Mouse (Mus musculus) erythroid progenitor cell, adult 5-6 weeks (primary cell): ENCODE data around the gene 1500009L16Rik. TPM values are rescaled to one million over a fixed set of nuclear protein-coding genes. Genes with fewer than 3 reads are reported as not detected.

Experiments used
- ATAC-seq: replicated peaks from 2 replicates; pipeline ENCODE4 v1.8.0; 2016; ENCODE audit warnings: moderate number of reproducible peaks, mild to moderate bottlenecking, moderate TSS enrichment, inconsistent platforms; ENCODE audit not compliant: poor library complexity, low FRiP score, severe bottlenecking
- total RNA-seq, 2 experiments: library from RNA; stranded (forward) in 1 of 2; stranded (reverse) in 1 of 2; fragments of 150-400 nt in 1 of 2; fragments of 186-747, 209-891 nt in 1 of 2; gene quantifications; 2 replicates each; pipeline versions ENCODE4 v1.2.3 to v1.2.4; 2015 to 2017; ENCODE audit warnings: low replicate concordance in 2 of 2

Gene 1500009L16Rik
- not detected in 2 replicates for total RNA-seq (2015; ENCODE audit: low replicate concordance)
- total RNA-seq (2017; ENCODE audit: low replicate concordance): not detected in 2 replicates

DNA sequence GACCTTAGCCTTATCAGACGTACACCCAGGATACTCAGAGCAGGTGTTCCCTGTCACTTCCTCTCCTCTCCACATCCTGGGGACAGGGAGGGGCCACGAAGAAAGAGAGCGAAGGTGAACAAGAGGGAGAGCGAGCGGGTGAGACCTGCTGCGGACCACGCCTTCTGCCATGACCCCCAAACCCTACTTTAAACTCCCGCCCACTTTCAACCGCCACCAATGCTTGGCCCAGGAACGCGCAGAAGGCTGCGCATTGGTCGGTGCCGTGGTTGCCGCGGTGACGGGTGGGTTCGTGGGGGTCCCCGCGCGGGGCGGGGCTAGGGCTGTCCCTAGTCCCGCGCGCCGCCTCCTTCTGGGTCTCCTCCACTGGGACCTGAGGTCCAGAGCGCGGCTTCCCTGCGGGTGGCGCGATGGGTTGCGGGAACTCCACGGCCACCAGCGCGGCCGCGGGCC lies at the start of gene 1500009L16Rik:
1500009L16Rik (plus strand) TSS at position 287 of the 453 bp plus-strand sequence.
- no peak for ATAC-seq

- no peak for ATAC-seq
Measured at GRCm38 (mm10) chr10:83681334-83681733, 41.3 kb upstream of the 1500009L16Rik start.

DNA sequence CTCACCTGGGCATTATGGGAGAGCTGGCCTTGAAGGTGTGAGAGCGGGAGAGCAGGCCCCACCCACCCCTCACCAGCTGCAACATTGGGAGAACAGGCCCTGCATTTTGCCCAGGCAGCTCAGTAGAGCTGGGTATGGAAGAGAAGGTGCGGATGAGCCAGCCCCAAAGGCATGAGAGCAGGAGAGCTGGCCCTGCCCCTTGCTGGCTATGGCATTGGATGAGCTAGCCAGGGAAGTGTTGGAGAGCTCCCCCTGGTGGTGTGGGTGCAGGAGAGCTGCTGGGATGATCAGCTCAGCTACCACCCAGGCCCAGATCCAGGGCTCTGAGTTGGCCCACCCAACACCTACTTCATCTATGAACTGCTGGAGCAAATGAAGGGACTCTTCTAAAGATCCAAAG lies 34.5 kb upstream of the 1500009L16Rik start:
- ATAC-seq: no peak

GRCm38 (mm10) chr10:83692175-83692895 lies 30.3 kb upstream of the 1500009L16Rik start:
- ATAC-seq: no peak

DNA sequence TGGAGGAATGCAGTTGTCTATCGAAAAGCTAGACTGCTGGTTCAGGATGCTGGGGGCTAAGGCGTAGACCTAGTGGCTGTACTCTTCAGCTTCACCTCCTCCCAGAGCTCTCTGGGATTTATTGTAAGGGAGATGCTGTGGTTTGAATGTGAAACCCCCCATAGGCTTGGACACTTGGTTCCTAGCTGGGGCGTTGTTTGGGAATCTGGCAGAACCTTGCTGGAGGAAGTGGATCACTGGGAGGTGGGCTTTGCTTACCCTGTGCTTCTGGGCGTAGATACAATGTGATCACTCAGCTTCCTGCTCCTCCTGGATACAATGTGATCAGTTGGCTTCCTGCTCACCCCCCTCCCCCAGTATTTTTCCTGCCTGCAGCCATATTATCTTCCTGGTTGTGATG lies 26.4 kb upstream of the 1500009L16Rik start:
- ATAC-seq: no peak

DNA sequence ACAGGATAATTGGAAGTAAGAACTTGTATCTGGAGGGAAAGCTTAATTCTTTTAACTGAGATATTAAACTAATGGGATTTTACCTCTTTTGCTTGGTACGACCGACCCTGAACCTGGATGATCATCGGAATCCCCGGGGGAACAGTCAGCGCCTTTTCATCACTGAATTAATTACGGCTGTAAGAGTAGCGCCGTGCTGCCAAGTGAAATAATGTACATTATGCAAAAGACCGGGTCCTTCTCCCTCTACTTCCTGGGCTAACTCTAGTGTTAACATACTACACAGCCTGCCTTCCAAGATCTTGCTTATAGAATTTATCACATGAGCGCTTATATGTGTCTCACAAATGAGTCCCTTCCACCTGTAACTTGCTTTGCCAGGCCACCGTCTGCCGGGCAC lies 16.0 kb upstream of the 1500009L16Rik start:
- no peak for ATAC-seq

GRCm38 (mm10) chr10:83709920-83710319 lies 12.7 kb upstream of the 1500009L16Rik start:
- no peak for ATAC-seq

- no peak for ATAC-seq
Measured at GRCm38 (mm10) chr10:83711769-83712168, 10.9 kb upstream of the 1500009L16Rik start.

DNA sequence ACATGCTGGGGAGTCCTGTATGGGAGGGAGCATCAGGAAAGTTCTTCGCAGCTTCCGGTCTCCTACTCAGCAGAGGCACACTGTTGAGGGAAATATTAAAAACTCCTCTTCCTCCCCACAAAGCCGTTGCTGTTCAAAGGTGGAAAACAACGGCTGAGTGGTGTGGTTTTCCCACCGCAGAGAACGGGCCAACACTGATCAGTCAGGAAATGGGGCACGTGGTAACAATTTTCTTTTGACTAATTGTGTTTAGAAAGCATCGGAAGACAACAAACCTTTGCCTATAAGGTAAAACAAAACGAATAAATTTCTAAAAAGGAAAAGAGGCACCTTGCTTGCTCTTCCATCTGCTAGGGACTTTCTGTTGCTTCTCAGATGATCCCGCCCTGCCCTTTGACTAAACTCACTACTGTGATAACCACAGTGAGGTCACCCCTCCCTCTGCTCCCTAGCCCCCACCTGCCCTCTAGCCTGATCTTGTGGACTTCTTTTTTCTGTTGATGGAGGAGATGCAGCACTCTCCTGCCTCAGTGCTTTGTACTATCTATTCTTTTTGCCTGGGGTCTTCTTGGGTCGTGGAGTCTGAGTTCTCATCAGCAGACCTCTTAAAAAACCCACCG lies 3.7 kb upstream of the 1500009L16Rik start:
- no peak for ATAC-seq

- no peak for ATAC-seq
Measured at GRCm38 (mm10) chr10:83723055-83723454, 390 bp downstream of the 1500009L16Rik start.

DNA sequence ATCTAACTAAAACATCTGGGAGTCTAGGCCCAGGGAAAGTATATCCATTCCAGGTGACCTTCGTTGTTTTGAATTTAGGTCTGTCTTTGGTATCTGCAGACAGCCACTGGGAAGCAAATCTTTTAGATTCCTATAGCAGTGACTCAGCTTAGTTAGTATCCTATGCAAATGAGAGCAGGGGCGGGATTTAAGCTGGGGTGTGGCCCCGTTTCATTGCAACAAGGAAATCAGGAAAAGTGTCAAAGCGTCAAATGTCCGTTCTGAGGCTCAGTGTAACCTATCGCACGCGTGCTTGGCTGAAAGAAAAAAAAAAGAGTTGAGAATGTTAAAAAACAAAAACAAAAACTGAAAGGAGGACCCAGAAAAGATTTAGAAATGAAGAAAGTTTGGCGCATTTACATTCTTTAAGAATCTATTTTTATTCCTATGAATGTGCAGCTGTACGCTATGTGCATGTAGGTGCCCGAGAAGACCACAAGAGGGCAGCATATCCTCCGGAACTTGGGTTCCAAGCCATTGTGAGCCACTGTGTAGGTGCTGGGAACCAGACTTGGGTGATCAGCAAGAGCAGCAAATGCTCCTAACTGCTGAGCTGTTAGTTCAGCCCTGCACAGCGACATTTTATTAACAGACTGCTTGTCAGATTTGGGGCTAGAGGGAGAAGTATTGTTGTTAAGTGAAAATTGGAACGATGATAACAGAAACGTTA lies 1.8 kb downstream of the 1500009L16Rik start:
- ATAC-seq: no peak

DNA sequence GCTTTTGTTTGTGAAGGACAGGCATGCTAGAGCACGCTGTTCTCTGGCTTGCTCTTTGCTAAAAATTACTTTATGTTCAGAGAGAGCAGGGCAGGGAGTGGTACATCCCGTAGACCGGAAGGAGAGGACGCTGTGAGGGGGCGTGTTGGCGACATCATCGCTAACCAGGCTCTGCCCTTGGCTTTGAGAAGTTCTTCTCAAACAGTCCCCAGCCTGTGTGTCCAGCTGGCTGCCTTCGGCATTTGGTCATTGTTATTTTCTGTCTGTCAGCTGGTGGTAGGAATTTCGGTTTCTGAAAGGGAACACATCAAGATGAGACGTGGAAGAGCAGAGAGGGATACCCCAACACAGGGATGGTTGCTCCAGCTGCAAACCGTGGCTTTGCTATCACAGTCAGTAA lies 3.5 kb downstream of the 1500009L16Rik start:
- ATAC-seq: no peak

DNA sequence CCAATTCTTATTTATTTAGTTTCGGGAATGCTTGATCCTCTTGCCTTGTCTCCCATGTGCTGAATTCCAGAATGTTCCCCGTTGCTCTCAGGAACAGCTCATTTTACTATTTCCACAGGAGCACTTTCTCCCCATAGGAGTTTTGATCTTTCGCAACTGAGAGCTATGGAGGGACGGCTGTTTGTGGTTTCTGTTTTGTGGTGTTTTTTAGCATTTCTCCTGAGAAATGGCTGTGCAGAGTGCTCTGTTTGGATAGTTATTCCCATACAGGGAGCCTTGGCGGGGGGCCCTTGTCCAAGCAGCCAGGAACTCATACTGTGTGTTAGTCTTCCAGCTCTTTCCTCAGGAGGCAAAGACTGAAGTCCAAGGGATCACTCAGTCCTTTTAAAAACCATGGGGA lies 5.2 kb downstream of the 1500009L16Rik start:
- no peak for ATAC-seq

GRCm38 (mm10) chr10:83728529-83728928 lies 5.9 kb downstream of the 1500009L16Rik start:
- ATAC-seq: no peak

- no peak for ATAC-seq
Measured at GRCm38 (mm10) chr10:83729076-83729475, 6.4 kb downstream of the 1500009L16Rik start.

DNA sequence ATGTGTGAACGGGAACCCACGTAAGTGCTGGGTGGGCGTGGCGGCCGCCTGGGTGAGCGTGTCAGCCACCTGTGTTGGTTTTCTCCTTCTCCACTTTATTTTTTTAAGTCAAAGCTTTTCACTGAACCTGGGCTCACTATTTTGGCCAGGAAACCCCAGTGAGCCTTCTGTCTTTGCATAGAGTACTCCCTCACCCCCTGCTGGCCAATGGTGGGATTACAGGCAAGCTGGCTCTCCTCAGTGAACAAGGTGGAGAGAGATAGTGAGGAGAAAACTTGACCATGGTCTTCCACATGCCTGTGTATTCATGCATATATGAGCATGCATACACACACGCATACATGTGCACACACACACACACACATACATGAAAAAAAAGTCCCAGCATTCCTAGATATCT lies 6.8 kb downstream of the 1500009L16Rik start:
- 0 out of 2 replicates have a peak, but pooled peaks have one; percentile 46 for ATAC-seq

GRCm38 (mm10) chr10:83733725-83734124 lies 11.1 kb downstream of the 1500009L16Rik start:
- no peak for ATAC-seq

DNA sequence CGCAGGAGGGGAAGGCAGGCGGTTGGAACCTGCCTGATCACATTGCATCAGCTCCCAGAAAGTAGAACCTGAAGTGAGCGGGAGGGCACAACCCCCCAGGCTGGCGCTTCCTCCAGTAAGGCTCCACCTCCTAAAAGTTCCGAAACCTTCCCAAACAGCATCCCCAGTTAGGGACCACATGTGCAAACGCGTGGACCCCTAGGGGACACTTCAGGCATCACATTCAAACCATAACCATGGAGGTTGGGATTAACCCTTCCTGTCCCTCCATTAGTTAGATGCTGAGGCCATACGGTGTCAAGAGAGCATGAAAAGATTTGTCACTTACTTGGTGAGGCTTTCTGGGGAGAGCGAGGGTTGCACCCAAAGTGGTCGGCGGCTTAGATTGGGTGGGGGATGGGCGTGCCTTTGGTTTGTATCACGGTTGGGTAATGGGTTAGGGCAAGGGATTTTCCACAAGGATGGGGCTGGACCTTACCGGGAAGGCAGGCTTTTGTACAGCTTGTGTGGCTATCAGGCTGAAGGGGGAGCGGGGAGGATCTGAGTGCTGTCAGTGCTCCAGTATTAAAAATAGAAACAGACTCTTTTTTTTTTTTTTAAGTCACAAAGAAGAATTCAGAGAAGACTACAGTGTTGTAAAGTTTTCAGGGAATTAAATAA lies 16.5 kb downstream of the 1500009L16Rik start:
- no peak for ATAC-seq

- no peak for ATAC-seq
Measured at GRCm38 (mm10) chr10:83744656-83745055, 22.0 kb downstream of the 1500009L16Rik start.

- no peak for ATAC-seq
Measured at GRCm38 (mm10) chr10:83753056-83753455, 30.4 kb downstream of the 1500009L16Rik start.
